Mouse (Mus musculus): ENCODE measurements around the gene 3110009E18Rik. TPM values are rescaled to one million over a fixed set of nuclear protein-coding genes. Genes with fewer than 3 reads are reported as not detected.

Gene 3110009E18Rik
- total RNA-seq, 2 experiments from 2014 or later: 3.2 to 4.8 TPM

DNA sequence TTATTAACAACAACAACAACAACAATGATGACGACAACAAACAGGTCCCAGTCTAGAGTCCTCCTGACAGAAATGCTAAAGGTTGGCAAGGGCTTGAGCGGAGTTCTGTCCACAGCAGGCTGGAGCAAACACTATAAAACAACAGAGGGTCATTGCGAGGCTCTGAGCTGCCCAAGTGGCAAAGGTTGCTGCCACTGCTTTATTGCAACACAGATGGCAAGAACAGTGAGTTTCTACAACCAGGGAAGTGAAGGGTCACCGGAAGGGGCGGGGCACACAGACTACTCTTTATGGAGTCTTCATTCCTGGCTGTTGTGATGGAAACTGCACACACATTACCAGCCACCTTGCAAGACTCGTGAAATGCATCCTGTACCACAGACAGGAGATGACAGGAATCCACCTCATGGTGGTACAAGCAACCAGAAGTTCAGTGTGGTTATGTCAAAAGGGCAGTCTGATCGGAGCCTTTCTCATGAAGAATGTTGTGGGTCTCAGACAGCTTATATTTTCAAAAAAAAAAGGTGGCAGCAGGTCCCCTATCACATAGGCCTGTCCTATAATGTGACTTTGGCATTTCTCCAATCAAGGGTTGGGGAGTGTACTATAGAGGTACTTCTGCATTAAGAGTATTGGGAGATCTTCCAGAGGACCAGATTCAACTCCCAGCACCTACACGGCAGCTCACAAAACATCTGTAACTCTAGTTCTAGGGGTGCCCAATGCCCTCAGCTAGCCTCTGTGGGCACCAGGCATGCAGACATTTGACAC, 20.3 kb upstream of the 3110009E18Rik start:
- intact Hi-C loops (cut with DNase I): loop anchor here (2.0 kb wide), 1 partner anchor 46 kb away; no protein-coding TSS in a partner anchor
- DNase-seq: no peak

DNA sequence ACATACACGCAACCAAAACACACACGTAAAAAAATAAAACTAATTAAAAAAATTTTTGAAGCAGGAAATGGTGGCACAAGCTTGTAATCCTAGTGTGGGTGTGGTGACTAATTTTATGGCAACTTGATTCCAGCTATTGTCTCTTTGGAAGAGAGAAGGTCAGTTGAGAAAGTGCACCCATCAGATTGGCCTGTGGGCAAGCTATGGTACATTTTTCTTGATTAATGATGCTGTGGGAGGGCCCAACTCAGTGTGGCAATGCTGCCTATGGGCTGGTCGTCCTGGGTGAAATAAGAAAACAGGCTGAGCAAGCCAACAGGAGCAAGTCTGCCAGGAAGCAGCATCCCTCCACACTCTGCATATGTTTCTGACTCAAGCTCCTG, 19.8 kb upstream of the 3110009E18Rik start:
- DNase-seq: no peak
- intact Hi-C loops (cut with DNase I): loop anchor here (2.0 kb wide), 1 partner anchor 46 kb away; no protein-coding TSS in a partner anchor

DNA sequence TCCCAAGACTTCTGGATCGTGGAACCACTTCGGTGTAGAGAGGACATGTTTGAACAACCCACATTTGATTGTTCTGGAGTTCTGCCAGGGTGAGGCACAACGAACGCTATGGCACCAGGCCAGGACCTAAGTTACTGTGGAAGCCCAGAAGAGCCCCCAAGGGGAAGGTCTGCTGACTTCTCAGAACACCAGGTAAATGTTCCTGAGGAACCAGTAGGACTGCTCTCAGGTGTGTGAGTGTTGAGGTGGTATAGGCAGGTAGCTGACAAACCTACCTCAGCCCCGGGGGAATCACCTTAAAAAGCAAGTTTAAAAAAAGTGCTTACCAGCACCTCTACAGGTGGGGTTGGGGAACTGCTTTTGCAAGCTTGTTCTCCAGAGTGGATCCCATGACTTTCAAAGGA, 15.4 kb upstream of the 3110009E18Rik start:
- intact Hi-C loops (cut with DNase I): no loop called here
- DNase-seq: no peak

DNA sequence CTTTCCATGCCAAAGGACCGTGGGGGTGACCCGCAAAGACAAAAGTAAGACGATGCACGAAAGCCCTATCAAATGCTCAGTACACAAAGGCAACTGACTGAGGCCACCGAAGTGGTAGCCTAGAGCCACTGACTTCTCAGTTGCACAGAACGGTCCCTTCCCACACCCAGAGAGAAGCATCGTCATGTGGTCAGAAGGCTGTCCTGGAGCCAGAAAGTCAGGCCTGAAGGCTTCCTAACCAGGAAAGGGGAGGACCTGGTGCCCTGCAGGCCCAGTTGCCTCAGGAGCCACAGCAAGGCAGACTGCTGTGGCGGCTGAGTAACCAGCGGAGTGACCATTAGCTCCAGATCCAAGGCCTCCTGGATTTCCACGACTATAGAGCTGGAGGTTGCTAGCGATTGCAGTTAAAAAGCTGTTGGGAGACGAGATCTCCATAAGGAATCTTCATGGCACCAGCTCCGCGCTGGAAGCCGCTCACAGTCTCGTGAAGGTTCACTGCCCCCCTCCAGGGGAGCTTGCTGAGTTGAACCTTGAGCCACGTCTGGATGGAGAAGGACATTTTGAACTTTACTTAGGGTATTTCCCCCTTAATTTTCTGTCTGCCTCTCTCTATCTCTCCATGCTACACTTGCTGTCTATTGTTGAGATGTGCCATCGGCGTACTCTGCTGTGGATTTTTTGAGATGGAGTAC, 11.1 kb upstream of the 3110009E18Rik start:
- DNase-seq: no peak
- intact Hi-C loops (cut with DNase I): no loop called here

DNA sequence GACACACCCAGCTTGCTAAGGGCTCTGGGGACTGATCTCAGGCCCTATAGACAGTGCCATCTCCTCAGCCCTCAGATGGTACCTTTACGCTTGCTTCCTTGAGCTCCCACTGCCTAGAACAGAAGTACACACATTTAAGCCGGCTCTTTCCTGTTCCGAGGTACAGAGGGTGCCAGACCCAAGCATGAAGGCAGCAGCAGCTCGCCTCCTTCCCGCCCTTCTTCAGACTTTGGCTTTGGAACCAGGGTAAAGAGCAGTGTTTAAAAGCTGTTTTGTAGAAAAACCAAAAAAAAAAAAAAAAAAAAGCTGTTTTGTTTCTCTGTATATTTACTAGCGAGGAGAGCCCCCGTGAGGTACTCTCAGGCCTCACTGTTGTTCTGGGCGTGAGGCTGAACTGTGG, 9.2 kb upstream of the 3110009E18Rik start:
- DNase-seq: no peak
- intact Hi-C loops (cut with DNase I): no loop called here

DNA sequence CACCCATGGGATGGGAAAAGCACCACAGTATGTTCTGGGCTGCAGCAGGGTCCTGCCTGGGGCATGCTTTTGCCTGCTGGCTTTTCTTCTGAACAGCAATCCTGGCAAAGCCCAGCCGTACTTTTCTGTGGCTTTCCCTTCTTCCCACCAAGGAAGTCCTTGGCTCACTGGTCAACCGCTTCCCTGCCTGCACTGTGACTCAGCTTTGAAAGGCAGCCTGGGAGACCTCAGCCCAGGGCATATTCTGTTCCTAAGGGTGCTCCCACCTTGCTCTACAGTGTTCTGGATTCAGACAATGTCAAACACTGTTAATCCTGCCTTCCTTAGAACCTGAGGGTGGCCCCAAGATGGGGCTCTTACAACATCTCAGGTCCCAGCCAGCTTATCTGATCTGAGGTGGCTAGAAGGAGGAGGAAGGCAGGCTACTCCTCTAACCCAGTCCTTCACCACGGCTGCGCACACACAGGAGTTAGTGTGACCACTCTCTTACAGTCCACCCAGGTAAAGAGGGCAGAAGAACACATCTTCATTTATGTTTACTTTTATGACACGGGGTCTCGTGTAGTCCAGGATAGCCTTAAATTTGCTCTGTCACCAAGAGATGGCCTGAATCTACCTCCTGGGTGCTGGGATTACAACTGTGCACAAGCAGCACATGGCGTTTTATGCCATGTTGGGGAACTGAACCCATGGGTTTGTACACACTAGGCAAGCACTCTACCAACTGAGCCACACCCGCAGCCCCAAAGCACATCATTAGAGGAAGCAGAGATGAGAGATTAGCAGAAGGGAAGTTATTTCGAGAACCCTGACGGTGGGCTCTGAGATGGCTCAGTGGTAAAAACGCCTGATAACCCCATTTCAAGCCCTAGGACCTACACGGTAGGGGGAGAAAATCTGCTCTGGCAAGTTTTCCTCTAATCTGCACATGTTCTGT, 8.5 kb upstream of the 3110009E18Rik start:
- intact Hi-C loops (cut with DNase I): no loop called here
- DNase-seq: no peak

DNA sequence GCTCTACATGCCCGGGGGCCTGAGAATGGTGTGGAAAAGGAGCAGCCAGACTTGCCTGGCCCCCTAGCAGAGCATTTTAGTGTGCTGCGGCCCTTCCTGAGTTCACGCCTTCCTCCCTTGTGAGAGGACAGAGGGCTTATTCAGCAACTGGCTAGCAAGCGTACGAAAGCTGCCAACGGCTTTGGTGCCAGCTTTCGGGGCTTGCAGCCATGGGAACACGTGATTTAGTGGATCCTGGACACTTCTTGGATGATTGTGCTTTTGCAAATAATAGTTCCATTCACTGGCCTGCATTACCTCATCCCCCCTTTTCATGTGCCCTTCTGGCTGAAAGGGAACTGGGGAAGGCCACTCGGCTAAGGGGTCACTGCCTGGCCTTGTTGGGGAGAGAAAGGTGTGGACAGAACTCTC, 5.3 kb upstream of the 3110009E18Rik start:
- DNase-seq: peak; percentile 29 to 53
- intact Hi-C loops (cut with DNase I): no loop called here

DNA sequence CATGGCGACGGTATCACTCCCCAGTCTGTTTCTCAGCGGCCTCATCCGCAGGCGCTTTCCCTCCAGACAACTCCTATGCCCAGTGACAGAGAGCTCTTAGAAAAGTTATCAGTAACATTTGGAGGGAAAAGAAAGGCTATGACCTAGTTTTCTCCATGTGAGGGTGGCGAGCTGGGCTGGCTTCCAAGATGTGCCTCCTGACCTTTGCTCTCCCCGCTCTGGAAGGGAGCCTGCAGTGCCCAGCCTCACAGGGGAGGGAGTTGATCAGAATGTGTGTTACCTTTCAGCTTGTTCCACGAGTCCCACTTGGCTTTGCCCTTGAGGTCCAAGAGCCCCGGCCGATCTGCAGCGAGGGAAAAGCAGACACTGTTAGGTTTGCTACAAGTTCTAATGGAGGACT, 4.9 kb upstream of the 3110009E18Rik start:
- no peak for DNase-seq
- intact Hi-C loops (cut with DNase I): no loop called here

DNA sequence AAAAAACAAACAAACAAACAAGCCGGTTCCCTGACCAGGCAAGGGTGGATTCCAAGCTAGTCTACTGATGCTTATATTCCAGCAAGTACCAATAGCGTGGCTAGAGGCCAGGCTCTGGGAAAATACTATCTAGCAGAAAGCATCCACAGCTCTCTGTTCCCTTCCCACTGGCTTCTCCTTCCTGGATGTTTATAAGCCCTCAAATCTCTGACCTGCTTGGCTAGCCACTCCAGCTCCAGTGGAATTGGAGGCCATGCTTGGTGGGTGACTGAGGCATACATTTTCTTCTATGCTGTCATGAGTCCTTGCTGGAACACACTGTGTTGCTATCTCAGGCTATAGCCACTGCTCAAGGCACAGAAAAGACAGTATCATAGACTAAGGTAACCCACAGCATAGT, 2.1 kb upstream of the 3110009E18Rik start:
- intact Hi-C loops (cut with DNase I): no loop called here
- no peak for DNase-seq

DNA sequence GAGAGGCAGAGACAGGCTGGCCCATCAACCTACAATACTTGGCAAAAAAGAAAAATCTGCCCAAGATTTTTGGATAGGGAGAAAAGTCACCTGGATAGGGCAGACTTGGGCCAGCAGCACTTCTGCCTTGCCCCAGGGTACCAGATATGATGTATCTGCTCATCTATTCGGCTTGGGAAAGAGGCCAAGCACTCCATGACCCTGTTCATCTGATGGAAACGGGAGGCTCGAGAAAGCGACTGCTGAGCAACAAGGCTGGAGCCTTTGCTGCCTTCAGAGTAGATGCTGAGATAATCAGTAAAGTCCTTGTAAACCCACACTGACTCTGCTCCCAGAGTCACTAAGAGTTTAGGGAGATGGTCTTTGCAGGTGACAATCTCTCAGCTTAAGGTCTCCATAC, 1.6 kb upstream of the 3110009E18Rik start:
- intact Hi-C loops (cut with DNase I): no loop called here
- no peak for DNase-seq

DNA sequence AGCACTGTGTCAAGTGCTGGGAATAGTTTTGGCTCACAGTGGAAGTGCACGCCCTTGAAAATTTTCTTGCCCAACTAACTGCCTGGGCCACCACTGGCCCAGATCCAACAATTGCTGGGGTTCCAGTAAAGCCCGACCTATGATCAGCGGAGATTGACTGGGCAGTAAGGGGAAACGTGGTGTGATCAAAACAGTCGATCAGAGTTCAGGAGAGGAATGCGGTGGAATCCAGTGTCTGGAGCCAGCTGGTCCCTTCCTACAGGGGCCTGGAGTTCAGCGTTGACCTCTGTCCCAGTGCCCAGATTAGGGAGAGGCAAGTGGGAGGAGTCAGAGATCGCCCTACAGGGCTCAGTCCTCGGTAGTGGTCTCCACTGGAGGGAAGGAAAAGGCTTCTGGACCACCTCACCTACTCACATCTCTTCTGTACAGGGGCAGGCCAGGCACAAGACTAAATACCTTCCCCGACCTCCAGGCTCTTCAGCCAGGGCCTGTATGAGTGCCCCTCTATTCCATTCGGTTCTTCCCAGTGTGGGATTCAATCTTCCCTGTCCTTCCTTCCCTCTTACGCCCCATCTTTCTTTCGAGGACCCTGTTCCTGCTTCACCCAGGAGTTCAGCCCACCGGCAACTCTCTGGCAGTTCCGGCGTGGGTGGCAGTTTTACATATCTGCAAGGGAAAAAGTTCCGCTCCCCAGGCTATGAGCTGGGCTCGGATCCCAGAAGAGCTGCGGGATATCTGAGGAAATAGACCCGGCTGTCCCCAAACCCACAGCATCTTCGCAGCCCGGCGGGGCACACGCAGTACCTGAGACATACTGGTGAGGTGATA, 632 bp upstream of the 3110009E18Rik start:
- intact Hi-C loops (cut with DNase I): no loop called here
- DNase-seq: peak; percentile 21 to 45

DNA sequence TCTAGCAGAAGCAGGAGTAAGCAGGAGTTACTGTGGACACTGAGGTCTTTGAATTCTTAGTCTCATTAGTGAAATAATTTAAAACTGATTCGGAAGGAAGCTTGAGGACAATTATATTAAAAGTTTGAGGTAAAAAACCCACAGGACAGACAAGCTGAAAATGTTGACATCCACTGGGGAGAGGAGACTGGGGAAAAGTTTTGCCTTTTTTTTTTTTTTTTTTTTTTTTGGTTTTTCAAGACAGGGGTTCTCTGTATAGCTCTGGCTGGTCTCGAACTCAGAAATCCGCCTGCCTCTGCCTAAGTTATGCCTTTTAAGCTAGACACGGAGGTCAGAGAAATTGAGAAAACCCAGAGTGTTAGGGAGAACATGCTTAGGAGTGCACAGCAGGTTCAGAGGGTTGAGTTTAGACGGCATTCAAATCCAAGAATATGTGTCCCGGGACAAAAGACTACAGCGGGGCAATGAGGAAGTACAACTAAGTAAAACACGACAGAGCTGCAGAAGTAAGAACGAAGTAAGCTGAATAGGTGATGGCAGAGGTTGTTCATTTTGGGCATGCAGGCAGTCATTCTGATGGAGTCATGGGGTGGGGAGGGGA, 1.0 kb downstream of the 3110009E18Rik start:
- no peak for DNase-seq
- intact Hi-C loops (cut with DNase I): no loop called here

DNA sequence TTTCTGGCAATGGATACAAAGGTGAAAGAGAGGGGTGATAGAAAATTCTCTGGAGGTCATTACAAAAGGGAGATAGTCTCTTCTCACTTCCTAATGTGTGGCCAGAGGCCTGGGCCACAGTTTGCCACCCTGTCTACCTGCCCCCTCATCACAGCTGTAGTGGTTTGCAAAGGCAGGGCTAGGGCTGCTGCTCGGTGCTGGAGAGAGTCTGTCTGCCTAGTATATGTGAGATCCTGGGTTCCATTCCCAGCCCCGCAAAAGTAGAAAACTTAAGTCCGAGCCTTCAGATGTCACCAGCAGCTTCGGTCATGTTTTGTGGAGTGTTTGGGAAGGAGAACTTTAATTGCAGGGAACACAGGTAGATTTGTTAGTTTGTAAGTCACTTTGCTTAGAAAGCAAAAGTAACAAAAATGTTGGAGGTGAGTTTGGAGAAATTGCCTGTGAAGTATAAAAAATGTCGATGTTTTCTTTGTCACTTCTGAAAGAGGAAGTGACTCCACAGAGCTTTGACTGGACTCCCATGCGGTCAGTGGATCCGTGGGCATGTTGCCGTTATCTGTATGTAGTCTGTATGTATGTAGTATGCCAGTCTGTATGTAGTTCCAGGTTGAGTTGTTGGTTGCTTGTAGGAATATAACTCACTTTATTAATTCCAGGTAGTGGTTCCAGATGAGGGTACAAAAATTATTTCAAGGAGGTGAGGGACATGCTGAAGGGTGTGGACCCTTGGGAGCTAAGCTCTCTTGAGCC, 1.8 kb downstream of the 3110009E18Rik start:
- DNase-seq: no peak
- intact Hi-C loops (cut with DNase I): no loop called here

DNA sequence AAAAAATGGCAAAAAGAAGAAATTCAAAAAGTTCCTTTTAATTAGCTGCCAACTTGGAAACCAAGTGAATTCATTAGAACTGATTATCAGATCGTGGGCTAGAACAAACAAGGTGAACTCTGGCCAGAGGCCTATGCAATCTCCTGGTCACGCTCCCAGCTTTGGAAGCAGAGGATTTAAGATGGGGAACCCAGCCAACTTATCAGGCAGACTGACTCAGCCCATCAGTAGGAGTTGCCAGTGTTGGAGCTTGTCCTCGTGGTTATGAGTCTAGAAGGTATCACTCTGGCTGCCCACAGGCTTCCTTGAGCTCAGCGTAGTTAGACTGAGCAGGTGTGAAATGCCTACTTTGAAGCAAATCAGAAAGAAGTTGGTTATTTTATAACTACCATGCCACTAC, 3.9 kb downstream of the 3110009E18Rik start:
- intact Hi-C loops (cut with DNase I): no loop called here
- DNase-seq: no peak

DNA sequence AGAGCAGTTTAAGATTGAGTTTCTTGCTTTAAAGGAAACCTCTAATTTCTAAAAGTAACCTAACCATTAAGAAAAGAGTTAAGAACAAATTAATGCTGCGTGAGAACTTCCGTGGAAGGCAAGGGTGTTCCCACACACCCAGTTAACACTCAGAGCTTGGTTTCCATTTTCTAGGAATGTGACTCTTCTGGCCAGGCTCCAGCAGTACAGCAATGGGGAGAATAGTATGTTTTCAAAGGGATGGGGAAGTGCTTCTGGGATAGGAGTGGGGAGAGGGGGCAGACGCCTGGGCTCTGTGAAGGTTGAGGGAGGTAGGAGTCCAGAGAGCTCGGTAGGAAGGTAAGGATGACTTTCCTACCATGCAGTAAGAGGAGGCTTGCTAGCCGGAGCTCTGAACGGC, 4.5 kb downstream of the 3110009E18Rik start:
- intact Hi-C loops (cut with DNase I): no loop called here
- DNase-seq: no peak

DNA sequence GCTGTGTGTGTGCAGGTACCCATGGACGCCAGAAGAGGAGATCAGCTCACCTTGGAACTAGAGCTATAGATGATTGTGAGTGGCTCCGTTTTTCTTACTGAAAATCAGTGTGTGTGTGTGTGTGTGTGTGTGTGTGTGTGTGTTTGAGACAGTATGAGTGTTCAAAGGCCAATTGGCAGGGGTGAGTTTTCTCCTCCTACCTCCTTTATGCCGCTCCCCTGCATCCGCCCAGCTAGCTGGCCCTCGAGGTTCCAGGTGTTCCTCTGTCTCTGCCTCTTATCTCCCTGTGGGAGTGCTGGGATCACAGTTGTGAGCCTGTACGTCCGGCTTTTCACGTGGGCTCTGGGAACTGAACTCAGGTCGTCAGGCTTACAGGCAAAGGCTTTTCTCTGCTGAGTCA, 5.3 kb downstream of the 3110009E18Rik start:
- DNase-seq: no peak
- intact Hi-C loops (cut with DNase I): no loop called here

DNA sequence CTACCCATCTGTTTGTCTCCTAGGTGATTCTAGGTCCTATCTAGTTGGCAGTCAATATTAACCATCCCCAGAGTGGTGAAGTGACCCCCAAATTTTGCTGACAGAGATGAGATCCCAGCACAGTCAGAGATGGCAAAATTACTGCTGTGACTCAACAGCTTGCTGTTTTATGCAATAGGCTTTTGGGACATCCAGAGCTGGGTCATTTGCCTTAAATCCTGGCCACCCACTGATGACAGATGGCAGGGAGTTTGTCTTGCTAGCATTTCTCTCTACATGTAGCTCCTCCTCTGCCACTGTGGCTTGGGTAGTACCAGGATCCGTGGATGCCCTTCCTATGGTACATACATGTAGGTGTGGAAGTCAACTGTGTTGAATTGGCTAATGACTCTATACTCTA, 11.4 kb downstream of the 3110009E18Rik start:
- intact Hi-C loops (cut with DNase I): no loop called here
- DNase-seq: no peak

DNA sequence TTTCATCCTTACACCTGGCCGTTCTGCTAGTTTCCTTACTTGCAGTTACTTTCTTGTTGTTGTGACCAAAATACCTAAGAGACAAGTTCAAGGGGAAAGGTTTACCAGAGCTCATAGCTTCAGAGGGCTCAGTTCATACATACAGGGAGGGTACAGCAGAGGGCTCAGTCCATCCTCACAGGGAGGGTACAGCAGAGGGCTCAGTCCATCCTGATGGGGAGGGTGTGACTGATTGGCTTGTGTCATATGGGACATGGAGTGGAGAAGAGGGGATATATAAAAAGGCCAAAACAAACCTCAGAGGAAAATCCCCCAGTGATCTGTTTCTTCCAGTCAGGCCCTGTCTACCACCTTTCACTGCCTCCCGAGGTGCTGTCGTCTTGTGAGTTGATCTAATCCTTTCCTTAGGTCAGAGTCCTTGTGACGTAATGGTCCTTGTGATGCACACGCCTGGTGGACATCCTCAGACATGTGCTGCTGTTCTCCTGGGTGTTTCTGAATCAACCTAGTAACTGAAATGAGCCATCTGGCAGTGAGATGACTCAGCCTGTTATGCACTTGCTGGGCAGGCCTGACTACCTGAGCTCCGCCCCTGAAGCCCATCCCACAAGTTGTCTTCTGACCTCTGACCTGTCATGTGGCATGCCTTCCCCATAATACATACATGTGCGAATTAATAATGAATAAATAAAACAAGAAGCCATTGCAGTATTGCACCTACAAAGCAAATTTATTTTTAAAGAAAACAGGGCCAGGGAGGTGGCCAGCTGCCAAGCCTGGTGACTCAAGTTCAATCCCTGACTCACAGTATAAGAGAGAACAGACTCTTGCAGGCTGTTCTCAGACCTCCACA, 15.2 kb downstream of the 3110009E18Rik start:
- intact Hi-C loops (cut with DNase I): no loop called here
- no peak for DNase-seq

Data from gastrocnemius, postnatal 36 days (tissue).